Mouse (Mus musculus): ENCODE data around the gene Casc4. TPM values are rescaled to one million over a fixed set of nuclear protein-coding genes. Genes with fewer than 3 reads are reported as not detected.
"Not testable (repeated sequence)": the region's sequence is repeated elsewhere in the genome, so short reads cannot be mapped to it uniquely, and the experiment has no call there.

The Casc4 gene
- polyA plus RNA-seq, 1 experiment from 2014 or later, result 22.3 TPM

- DNase-seq (ENCODE audit: low spot score) (no peak), ATAC-seq (replicated peaks; ENCODE audit: low FRiP score, low TSS enrichment, low read depth) (no peak)
- Histone ChIP-seq H3K4me3 (ENCODE audit: low read depth, low read length) (no peak overlapping the region), H3K4me2 (ENCODE audit: low read length) (no peak overlapping the region), H3K9ac (ENCODE audit: low read length) (no peak overlapping the region), H3K27ac (ENCODE audit: low read depth) (no peak overlapping the region), H3K4me1 (replicated peaks; ENCODE audit: control insufficient read depth, insufficient read depth, low read length) (no peaks in the 10 kb centered on the region), H3K36me3 (ENCODE audit: control insufficient read depth, insufficient read depth, low read length) (no peaks in the 10 kb centered on the region), H3K27me3 (replicated peaks; ENCODE audit: control insufficient read depth, insufficient read depth, low read length) (no peaks in the 10 kb centered on the region), H3K9me3 (ENCODE audit: control insufficient read depth, low read length) (no peaks in the 10 kb centered on the region)
- 93% methylated on average over 1 of the region's 1 CpGs for WGBS
These were observed 19.6 kb downstream of the Casc4 start for GRCm38 (mm10) chr2:121886406-121886805.

- WGBS, result 82% methylated on average over 3 of the region's 3 CpGs
- no peaks in the 10 kb centered on the region for H3K4me1 ChIP-seq (replicated peaks; ENCODE audit: control insufficient read depth, insufficient read depth, low read length)
- no peak overlapping the region for H3K4me3 ChIP-seq (ENCODE audit: low read depth, low read length)
- no peaks in the 10 kb centered on the region for H3K9me3 ChIP-seq (ENCODE audit: control insufficient read depth, low read length)
- DNase-seq (ENCODE audit: low spot score) (no peak), ATAC-seq (replicated peaks; ENCODE audit: low FRiP score, low TSS enrichment, low read depth) (no peak)
- no peaks in the 10 kb centered on the region for H3K36me3 ChIP-seq (ENCODE audit: control insufficient read depth, insufficient read depth, low read length)
- H3K27me3 ChIP-seq (replicated peaks; ENCODE audit: control insufficient read depth, insufficient read depth, low read length), result no peaks in the 10 kb centered on the region
- H3K4me2 ChIP-seq (ENCODE audit: low read length), result no peak overlapping the region
- H3K27ac ChIP-seq (ENCODE audit: low read depth), result no peak overlapping the region
- H3K9ac ChIP-seq (ENCODE audit: low read length), result no peak overlapping the region
These were observed 22.1 kb downstream of the Casc4 start for GRCm38 (mm10) chr2:121888720-121889497.

GRCm38 (mm10) chr2:121895261-121895660 lies 28.5 kb downstream of the Casc4 start:
- H3K27ac ChIP-seq (ENCODE audit: low read depth), result no peak overlapping the region
- no peak for DNase-seq (ENCODE audit: low spot score)
- no peaks in the 10 kb centered on the region for H3K9me3 ChIP-seq (ENCODE audit: control insufficient read depth, low read length)
- no peak for ATAC-seq (replicated peaks; ENCODE audit: low FRiP score, low TSS enrichment, low read depth)
- H3K4me2 ChIP-seq (ENCODE audit: low read length), result no peak overlapping the region
- no peaks in the 10 kb centered on the region for H3K27me3 ChIP-seq (replicated peaks; ENCODE audit: control insufficient read depth, insufficient read depth, low read length)
- no peaks in the 10 kb centered on the region for H3K36me3 ChIP-seq (ENCODE audit: control insufficient read depth, insufficient read depth, low read length)
- H3K4me1 ChIP-seq (replicated peaks; ENCODE audit: control insufficient read depth, insufficient read depth, low read length), result no peaks in the 10 kb centered on the region
- no peak overlapping the region for H3K4me3 ChIP-seq (ENCODE audit: low read depth, low read length)
- 92% methylated on average over 2 of the region's 2 CpGs for WGBS
- H3K9ac ChIP-seq (ENCODE audit: low read length), result no peak overlapping the region

GRCm38 (mm10) chr2:121896825-121897224 lies 30.1 kb downstream of the Casc4 start:
- H3K36me3 ChIP-seq (ENCODE audit: control insufficient read depth, insufficient read depth, low read length), result 0 out of 2 replicates have a peak, but pooled peaks cover 4% of the 10 kb centered on the region
- no peak overlapping the region for H3K9ac ChIP-seq (ENCODE audit: low read length)
- no peaks in the 10 kb centered on the region for H3K4me1 ChIP-seq (replicated peaks; ENCODE audit: control insufficient read depth, insufficient read depth, low read length)
- H3K4me2 ChIP-seq (ENCODE audit: low read length), result no peak overlapping the region
- H3K27ac ChIP-seq (ENCODE audit: low read depth), result no peak overlapping the region
- no peak overlapping the region for H3K4me3 ChIP-seq (ENCODE audit: low read depth, low read length)
- ATAC-seq (replicated peaks; ENCODE audit: low FRiP score, low TSS enrichment, low read depth) (no peak), DNase-seq (ENCODE audit: low spot score) (no peak)
- H3K9me3 ChIP-seq (ENCODE audit: control insufficient read depth, low read length), result no peaks in the 10 kb centered on the region
- no peaks in the 10 kb centered on the region for H3K27me3 ChIP-seq (replicated peaks; ENCODE audit: control insufficient read depth, insufficient read depth, low read length)
- WGBS, result 86% methylated on average over 1 of the region's 1 CpGs

GRCm38 (mm10) chr2:121909975-121910374 lies 43.2 kb downstream of the Casc4 start:
- Histone ChIP-seq H3K4me1 (replicated peaks; ENCODE audit: control insufficient read depth, insufficient read depth, low read length) (no peaks in the 10 kb centered on the region), H3K27ac (ENCODE audit: low read depth) (no peak overlapping the region), H3K4me2 (ENCODE audit: low read length) (no peak overlapping the region), H3K9ac (ENCODE audit: low read length) (no peak overlapping the region), H3K36me3 (ENCODE audit: control insufficient read depth, insufficient read depth, low read length) (peaks cover 50% of the 10 kb centered on the region), H3K27me3 (replicated peaks; ENCODE audit: control insufficient read depth, insufficient read depth, low read length) (no peaks in the 10 kb centered on the region), H3K4me3 (ENCODE audit: low read depth, low read length) (no peak overlapping the region), H3K9me3 (ENCODE audit: control insufficient read depth, low read length) (no peaks in the 10 kb centered on the region)
- ATAC-seq (replicated peaks; ENCODE audit: low FRiP score, low TSS enrichment, low read depth), result no peak
- 79% methylated on average over 3 of the region's 3 CpGs for WGBS
- no peak for DNase-seq (ENCODE audit: low spot score)

GRCm38 (mm10) chr2:121916047-121916970 lies 49.5 kb downstream of the Casc4 start:
- ATAC-seq (replicated peaks; ENCODE audit: low FRiP score, low TSS enrichment, low read depth) (no peak), DNase-seq (ENCODE audit: low spot score) (no peak)
- WGBS, result 92% methylated on average over 5 of the region's 5 CpGs
- Histone ChIP-seq H3K9me3 (ENCODE audit: control insufficient read depth, low read length) (no peaks in the 10 kb centered on the region), H3K27ac (ENCODE audit: low read depth) (no peak overlapping the region), H3K9ac (ENCODE audit: low read length) (no peak overlapping the region), H3K36me3 (ENCODE audit: control insufficient read depth, insufficient read depth, low read length) (peaks cover 27% of the 10 kb centered on the region), H3K27me3 (replicated peaks; ENCODE audit: control insufficient read depth, insufficient read depth, low read length) (no peaks in the 10 kb centered on the region), H3K4me3 (ENCODE audit: low read depth, low read length) (no peak overlapping the region), H3K4me2 (ENCODE audit: low read length) (no peak overlapping the region), H3K4me1 (replicated peaks; ENCODE audit: control insufficient read depth, insufficient read depth, low read length) (no peaks in the 10 kb centered on the region)

GRCm38 (mm10) chr2:121937624-121938023 lies 70.9 kb downstream of the Casc4 start:
- H3K9me3 ChIP-seq (ENCODE audit: control insufficient read depth, low read length); H3K27ac ChIP-seq (ENCODE audit: low read depth); H3K4me3 ChIP-seq (ENCODE audit: low read depth, low read length); H3K4me1 ChIP-seq (replicated peaks; ENCODE audit: control insufficient read depth, insufficient read depth, low read length); H3K27me3 ChIP-seq (replicated peaks; ENCODE audit: control insufficient read depth, insufficient read depth, low read length); H3K4me2 ChIP-seq (ENCODE audit: low read length); DNase-seq (ENCODE audit: low spot score); H3K9ac ChIP-seq (ENCODE audit: low read length); H3K36me3 ChIP-seq (ENCODE audit: control insufficient read depth, insufficient read depth, low read length); ATAC-seq (replicated peaks; ENCODE audit: low FRiP score, low TSS enrichment, low read depth): not testable (repeated sequence)
- 81% methylated on average over 2 of the region's 2 CpGs for WGBS

GRCm38 (mm10) chr2:121943364-121943763 lies 76.6 kb downstream of the Casc4 start:
- H3K27me3 ChIP-seq (replicated peaks; ENCODE audit: control insufficient read depth, insufficient read depth, low read length), result no peaks in the 10 kb centered on the region

More at GRCm38 (mm10) chr2:121943364-121943763, 76.6 kb downstream of the Casc4 start:
- 76% methylated on average over 3 of the region's 3 CpGs for WGBS
- no peaks in the 10 kb centered on the region for H3K36me3 ChIP-seq (ENCODE audit: control insufficient read depth, insufficient read depth, low read length)
- no peak overlapping the region for H3K4me2 ChIP-seq (ENCODE audit: low read length)
- no peak overlapping the region for H3K4me3 ChIP-seq (ENCODE audit: low read depth, low read length)
- ATAC-seq (replicated peaks; ENCODE audit: low FRiP score, low TSS enrichment, low read depth) (no peak), DNase-seq (ENCODE audit: low spot score) (no peak)
- no peaks in the 10 kb centered on the region for H3K9me3 ChIP-seq (ENCODE audit: control insufficient read depth, low read length)
- H3K4me1 ChIP-seq (replicated peaks; ENCODE audit: control insufficient read depth, insufficient read depth, low read length), result no peaks in the 10 kb centered on the region
- no peak overlapping the region for H3K9ac ChIP-seq (ENCODE audit: low read length)
- no peak overlapping the region for H3K27ac ChIP-seq (ENCODE audit: low read depth)

Data from intestine, embryonic 14.5 days (tissue).